Mouse (Mus musculus) lung, postnatal 36 days (tissue): ENCODE measurements around the gene Pls1.

Experiments
- DNase-seq: peaks from one replicate; pipeline ENCODE4 v3.0.0; 2022; ENCODE audit warnings: mixed read lengths

The Pls1 gene

GRCm38 (mm10) chr9:95801610-95802451 lies 43.3 kb downstream of the Pls1 start:
- no peak for DNase-seq

- DNase-seq, result no peak
These were observed 48.8 kb downstream of the Pls1 start for GRCm38 (mm10) chr9:95796323-95796722.

GRCm38 (mm10) chr9:95795844-95796243 lies 49.3 kb downstream of the Pls1 start:
- DNase-seq, result no peak

- no peak for DNase-seq
These were observed 49.9 kb downstream of the Pls1 start for GRCm38 (mm10) chr9:95795077-95795784.

- DNase-seq, result no peak
These were observed 50.9 kb downstream of the Pls1 start for GRCm38 (mm10) chr9:95793986-95794744.

GRCm38 (mm10) chr9:95784888-95785511 lies 60.1 kb downstream of the Pls1 start:
- no peak for DNase-seq

- no peak for DNase-seq
These were observed 61.3 kb downstream of the Pls1 start for GRCm38 (mm10) chr9:95783646-95784293.

GRCm38 (mm10) chr9:95771671-95772070 lies 73.4 kb downstream of the Pls1 start:
- DNase-seq, result no peak

- DNase-seq, result no peak
These were observed 81.9 kb downstream of the Pls1 start for GRCm38 (mm10) chr9:95763218-95763617.

GRCm38 (mm10) chr9:95762228-95762627 lies 82.9 kb downstream of the Pls1 start:
- no peak for DNase-seq

- no peak for DNase-seq
These were observed 83.7 kb downstream of the Pls1 start for GRCm38 (mm10) chr9:95761381-95761780.

GRCm38 (mm10) chr9:95750746-95751145 lies 94.4 kb downstream of the Pls1 start:
- DNase-seq, result no peak

- peak; percentile 75 for DNase-seq
These were observed 95.0 kb downstream of the Pls1 start, which contains the start of gene Trpc1 for GRCm38 (mm10) chr9:95750037-95750511. TSS of gene Trpc1 (minus strand) at chr9:95750375.

GRCm38 (mm10) chr9:95749461-95749928 lies 95.6 kb downstream of the Pls1 start:
- no peak for DNase-seq

- DNase-seq, result no peak
These were observed 97.8 kb downstream of the Pls1 start for GRCm38 (mm10) chr9:95747298-95747697.

GRCm38 (mm10) chr9:95744845-95745613 lies 100.1 kb downstream of the Pls1 start:
- no peak for DNase-seq

- DNase-seq, result no peak
These were observed 108.9 kb downstream of the Pls1 start for GRCm38 (mm10) chr9:95736238-95736637.

GRCm38 (mm10) chr9:95712574-95712973 lies 132.5 kb downstream of the Pls1 start:
- no peak for DNase-seq

- no peak for DNase-seq
These were observed 136.2 kb downstream of the Pls1 start for GRCm38 (mm10) chr9:95708943-95709342.

- DNase-seq, result peak; percentile 86
These were observed 139.7 kb downstream of the Pls1 start for GRCm38 (mm10) chr9:95705371-95705770.

GRCm38 (mm10) chr9:95704078-95704477 lies 141.0 kb downstream of the Pls1 start:
- DNase-seq, result no peak
